Mouse (Mus musculus) right cerebral cortex, adult 18-20 months (tissue): ENCODE measurements around the gene Rnf224.

Experiments used
- DNase-seq: peaks from one replicate; pipeline ENCODE4 v3.0.0; 2022; ENCODE audit warnings: mixed read lengths

Gene Rnf224

GRCm38 (mm10) chr2:25255284-25255779 lies 18.7 kb upstream of the Rnf224 start, which contains the start of gene Tmem203:
Gene Tmem203, plus strand, starts transcription at chr2:25255439.
- peak; percentile 88 for DNase-seq

- no peak for DNase-seq
These were observed 15.7 kb upstream of the Rnf224 start for GRCm38 (mm10) chr2:25252331-25252730.

DNA sequence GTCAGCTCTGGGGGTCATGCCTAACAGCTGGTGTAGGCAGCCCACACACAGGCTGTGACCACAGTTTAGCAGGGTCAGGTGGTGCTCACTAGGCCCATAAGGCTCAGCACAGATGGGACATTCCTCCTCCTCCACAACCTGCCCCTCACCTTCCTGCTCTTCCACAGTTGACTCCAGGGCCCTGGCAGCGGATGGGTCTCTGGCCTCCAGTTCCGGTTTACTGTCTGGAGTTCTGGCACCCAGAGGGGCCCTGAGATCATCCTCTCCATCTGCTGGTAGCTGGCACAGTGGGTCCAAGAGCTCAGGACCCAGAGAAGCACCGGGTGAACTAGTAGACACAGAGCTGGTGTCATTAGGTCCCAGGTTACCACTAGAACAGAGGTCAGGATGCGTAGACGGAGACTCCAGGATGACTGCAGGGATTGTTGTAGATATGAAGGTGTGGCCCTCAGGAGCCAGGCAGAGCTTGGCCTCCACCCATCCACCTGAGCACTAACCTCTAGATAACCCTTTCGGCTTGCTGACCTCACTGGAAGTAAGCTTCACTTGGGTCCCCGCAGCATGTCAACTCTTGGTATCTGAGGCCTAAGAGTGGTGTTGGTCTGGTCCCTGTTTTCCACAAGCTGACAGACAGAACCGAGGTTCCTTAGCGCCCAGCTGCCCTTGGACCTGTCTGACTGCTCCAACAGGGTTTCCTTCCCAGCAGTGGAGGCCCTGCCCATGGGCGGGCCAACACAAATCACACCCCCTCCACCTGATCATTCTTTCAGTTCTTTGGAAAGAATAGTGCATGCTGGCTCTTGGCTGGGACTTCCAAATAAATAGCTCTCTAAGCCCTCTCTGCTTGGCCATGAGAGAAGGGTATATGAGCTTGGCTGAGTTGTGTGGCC lies 9.8 kb upstream of the Rnf224 start, which contains the start of gene AL732309.1:
TSS of gene AL732309.1 (minus strand) at position 681 of the 890 bp plus-strand sequence.
- no peak for DNase-seq

GRCm38 (mm10) chr2:25244144-25244543 lies 7.6 kb upstream of the Rnf224 start:
- DNase-seq = no peak

- no peak for DNase-seq
These were observed 6.8 kb upstream of the Rnf224 start for GRCm38 (mm10) chr2:25243342-25243741.

DNA sequence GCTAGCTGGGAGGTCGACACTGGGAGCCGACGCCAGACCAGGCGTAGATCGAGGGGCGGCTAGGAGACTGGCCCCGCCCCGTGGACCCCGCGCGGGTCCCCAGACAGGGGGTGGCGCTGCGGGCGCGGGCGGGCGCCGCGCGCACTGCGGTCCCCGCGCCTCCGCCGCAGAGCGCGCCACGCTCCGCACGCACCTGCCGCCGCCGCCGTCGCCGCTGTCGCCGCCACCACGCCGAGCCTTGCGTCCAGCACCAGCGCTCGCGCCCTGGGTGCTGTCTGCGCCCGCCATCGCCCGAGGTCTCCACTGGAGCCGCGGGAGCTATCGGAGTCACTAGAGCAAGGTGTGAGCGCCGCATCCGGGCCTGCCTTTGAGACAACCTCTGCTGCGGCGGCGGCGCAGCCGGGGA lies 5.5 kb upstream of the Rnf224 start, which contains the start of the genes Rnf208 and Cysrt1:
TSS of gene Rnf208 (plus strand) at position 155 of the 406 bp plus-strand sequence.
TSS of gene Cysrt1 (minus strand) at position 352 of the 406 bp plus-strand sequence.
- DNase-seq = peak; percentile 53

DNA sequence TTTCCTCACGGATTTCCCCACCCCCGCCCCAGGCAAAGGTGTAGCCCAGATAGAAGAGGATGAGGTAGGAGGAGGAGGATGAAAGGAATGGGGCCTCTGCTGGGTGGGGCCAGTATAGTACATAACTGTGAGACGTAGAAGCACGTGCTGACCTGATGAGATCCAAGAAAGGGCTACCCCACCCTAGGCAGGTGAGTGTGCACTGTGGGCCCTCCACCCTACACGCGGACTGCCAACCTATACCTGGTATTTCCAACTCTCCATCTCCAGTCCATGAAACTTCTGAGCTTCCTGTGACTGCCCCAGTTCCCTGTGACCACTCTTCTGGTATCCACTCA lies 4.8 kb upstream of the Rnf224 start:
- DNase-seq = no peak

- peak; percentile 87 for DNase-seq
These were observed 4.3 kb upstream of the Rnf224 start for GRCm38 (mm10) chr2:25240723-25241437.

DNA sequence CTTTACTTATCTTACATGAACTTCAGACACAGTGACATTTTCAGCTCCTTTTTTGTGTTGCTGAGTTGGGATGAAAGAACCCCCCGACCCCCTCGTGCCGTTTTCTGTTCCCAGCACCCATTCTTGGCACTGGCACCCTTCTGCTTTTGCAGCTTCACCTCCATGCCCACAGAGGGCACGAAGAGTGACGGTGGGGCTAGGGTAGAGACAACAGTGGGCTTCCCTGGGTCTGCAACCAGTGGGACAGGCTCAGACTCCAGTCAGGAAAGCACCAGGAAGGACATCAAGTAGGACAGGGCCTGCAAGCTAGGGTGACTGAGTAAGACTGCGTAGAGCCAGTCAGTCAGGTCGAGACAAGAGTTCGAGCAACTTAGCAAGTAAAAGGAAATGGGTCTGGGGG lies 3.7 kb upstream of the Rnf224 start:
- DNase-seq = no peak

DNA sequence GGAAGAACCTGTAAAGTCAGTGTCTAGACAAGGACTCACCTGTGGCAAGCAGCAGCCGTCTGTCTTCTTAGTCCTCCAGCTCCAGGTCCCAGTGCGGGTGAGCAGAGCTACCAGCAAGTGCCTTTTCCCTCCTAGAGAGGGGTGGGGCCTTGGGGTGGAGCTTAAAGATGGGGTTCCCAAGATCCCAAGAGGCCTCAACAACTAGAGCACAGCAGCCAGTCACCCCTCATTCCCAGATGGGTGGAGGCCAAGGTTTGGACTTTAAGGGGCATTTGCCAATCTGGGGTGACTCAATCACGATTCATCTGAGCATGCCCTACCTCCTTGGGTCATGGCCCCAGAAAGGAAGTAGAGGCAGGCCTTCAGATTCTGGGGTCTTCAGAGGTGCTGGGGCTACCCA lies 3.2 kb upstream of the Rnf224 start:
- no peak for DNase-seq

GRCm38 (mm10) chr2:25238106-25238505 lies 1.5 kb upstream of the Rnf224 start:
- DNase-seq = no peak

GRCm38 (mm10) chr2:25237522-25237921 lies 935 bp upstream of the Rnf224 start:
- no peak for DNase-seq

- no peak for DNase-seq
These were observed 1.9 kb downstream of the Rnf224 start for GRCm38 (mm10) chr2:25234551-25235220.

DNA sequence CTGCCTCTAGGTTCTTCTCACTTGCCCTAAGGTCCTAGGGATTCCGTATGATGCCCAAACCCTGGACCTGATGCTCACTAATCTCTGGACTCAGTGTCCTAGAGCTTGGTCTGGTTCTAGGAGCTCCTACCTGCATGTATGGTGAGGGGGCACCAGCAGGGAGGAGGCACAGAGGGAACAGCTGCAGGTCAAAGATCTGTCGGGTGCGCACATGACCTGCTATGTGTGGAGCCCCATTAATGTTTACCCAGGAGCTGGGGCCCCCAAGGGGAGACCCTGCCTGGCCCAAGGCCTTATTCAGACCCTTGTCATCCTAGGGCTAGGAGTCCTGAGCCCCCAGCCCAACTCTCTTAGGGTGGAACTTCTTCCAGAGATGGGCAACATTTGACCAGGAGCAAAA lies 2.5 kb downstream of the Rnf224 start, which contains the start of gene Slc34a3:
TSS of gene Slc34a3 (minus strand) at position 315 of the 400 bp plus-strand sequence.
- no peak for DNase-seq

GRCm38 (mm10) chr2:25233421-25233820 lies 3.2 kb downstream of the Rnf224 start:
- no peak for DNase-seq

GRCm38 (mm10) chr2:25231038-25231437 lies 5.5 kb downstream of the Rnf224 start:
- DNase-seq = no peak

GRCm38 (mm10) chr2:25230581-25230980 lies 6.0 kb downstream of the Rnf224 start:
- DNase-seq = no peak

- DNase-seq = no peak
These were observed 7.0 kb downstream of the Rnf224 start for GRCm38 (mm10) chr2:25229582-25229981.

- DNase-seq = no peak
These were observed 7.5 kb downstream of the Rnf224 start for GRCm38 (mm10) chr2:25228995-25229530.

DNA sequence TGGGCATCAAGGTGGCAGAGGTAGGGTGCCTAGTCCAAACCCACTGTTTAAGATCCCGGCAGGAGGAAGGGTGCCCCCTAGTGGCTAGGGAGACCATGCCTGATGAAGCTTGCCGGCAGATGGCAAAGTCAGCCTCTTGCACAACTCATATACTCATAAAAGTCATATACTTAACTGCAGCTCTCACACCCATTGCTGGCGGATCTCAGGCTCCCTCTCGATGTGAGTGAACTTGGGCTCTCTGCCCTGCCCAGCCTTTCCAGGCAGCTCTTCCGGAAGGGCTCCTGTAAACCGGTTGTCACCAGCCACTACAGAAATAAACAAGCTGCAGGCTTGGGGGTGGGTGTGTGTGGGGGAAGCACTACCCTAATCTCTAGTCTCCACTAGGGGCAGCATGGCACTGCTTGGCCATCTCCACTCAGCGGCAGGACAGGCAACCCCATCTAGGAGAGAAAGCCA lies 8.1 kb downstream of the Rnf224 start:
- DNase-seq = peak; percentile 88

DNA sequence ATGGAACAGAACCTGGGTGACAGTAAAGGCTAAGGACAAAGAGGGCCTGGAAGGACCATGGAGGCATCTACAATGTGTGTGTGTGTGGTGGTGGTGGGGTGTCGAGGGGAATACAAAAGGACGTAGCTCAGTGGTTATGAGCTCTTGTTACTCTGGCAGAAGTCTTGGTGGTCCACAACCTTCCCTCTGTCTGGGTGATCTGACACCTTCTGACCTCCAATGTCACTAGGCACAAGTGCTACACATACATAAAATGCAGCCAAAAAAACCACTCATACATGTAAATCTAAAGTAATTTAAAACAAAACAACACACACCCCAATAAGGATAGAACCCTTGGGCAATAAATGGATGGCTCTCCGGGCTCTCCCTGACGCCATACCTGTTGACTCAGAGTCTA lies 9.2 kb downstream of the Rnf224 start:
- DNase-seq = no peak

- peak; percentile 56 for DNase-seq
These were observed 9.7 kb downstream of the Rnf224 start for GRCm38 (mm10) chr2:25226864-25227263.
